Mouse (Mus musculus) skeletal muscle tissue, adult 2 months (tissue): ENCODE results near the gene Mms19.

Experiments
- DNase-seq: peaks from one replicate; pipeline ENCODE4 v3.0.0-alpha.2; 2012; ENCODE audit warnings: low read depth, low spot score

Gene Mms19

DNA sequence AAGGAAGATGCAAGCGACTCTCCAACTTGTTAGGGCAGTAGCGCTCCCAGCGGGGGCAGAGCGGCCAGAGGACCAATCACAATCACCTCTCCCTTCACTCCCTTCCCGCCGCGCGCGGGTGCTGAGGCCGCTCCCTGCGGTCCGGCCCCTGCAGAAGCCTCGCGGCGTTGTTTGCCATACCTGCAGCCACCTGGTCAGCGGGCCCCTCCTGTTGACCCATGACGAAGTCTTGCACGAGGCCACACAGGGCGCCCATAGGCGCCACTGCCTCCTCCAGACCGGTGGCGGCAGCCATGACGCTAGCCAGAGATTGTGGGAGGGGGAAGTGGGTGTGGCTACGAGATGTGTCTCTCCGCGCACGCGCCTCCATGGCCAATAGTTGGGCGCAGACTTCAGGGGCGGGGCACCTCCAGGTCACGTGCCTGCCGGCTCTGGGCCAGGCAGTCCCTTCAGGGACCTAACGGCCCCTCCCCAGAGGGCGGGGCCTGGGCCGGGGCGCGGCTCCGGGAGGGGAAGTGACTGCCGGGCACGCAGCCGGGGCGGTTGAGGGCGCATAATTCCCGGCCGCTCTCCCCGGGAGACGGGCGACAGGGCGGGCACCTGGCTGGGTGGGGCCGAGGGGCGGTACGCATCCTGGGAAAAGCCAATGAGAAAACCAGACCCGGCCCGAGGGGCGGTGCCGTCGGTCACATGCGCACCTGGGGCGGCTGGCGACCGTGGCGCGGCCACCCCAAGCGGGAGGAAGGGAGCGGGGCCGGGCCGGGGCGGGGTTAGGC is at the start of gene Mms19:
Mms19 (minus strand) TSS at position 339 of the 776 bp plus-strand sequence.
- peak; percentile 98 for DNase-seq

GRCm38 (mm10) chr19:42026158-42026557 is 45.2 kb upstream of the Mms19 start:
- DNase-seq, result peak; percentile 73

GRCm38 (mm10) chr19:42022542-42022848 is 41.5 kb upstream of the Mms19 start:
- DNase-seq, result peak; percentile 51

- peak; percentile 40 for DNase-seq
Observed at GRCm38 (mm10) chr19:42021681-42022541, 41.0 kb upstream of the Mms19 start.

- DNase-seq, result no peak
Observed at GRCm38 (mm10) chr19:42019011-42019522, 38.1 kb upstream of the Mms19 start.

GRCm38 (mm10) chr19:42017399-42018247 is 36.7 kb upstream of the Mms19 start:
- peak; percentile 78 for DNase-seq

- peak; percentile 46 for DNase-seq
Observed at GRCm38 (mm10) chr19:42016840-42017239, 35.9 kb upstream of the Mms19 start.

DNA sequence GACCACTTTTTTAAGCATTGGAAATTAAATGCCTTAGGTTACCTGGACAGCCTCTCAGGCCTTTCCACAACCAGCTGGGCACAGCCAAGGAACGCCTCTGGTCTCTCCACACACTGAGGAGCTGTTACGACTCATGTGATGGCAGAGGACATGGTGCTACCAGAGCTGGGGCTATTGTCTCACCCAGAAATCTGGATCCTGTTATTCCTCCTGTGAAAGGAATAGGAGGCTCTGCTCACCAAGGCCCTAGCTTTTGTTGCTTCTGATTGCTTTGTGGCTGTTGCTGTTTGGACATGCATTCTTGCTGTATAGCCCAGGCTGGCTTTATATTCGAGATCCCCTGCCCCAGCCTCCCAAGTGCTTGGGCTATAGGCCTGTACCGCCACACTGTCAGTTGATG is 35.3 kb upstream of the Mms19 start:
- DNase-seq, result no peak

- DNase-seq, result no peak
Observed at GRCm38 (mm10) chr19:42015001-42015400, 34.0 kb upstream of the Mms19 start.

DNA sequence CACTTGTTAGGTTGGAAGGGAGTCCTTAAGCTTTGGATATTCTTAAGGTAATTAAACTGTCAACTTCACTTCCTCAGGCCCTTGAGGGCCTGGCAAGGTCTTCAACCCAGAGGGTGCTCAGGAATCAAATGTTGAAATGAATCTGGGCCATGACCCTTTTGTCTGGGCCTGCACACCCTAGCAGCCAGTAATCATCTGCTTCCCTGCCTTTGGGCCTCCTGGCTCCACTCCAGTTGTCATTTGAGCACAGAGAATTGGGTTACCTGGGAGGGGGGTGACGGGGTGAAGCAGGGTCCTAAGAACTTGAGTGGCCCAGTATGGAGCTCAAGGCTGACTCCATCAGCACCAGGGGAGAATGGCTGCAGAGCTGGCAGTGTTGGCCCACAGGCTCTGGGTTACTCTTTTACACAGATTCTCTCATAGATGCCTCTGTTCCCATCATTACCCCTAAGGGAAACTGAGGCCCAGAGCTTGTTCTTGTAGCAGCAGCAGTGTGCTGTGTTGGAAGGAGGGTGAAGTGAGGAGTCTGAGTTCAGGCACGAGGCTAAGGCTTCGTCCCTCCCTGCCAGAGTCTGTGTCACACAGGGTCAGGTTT is 33.4 kb upstream of the Mms19 start:
- peak; percentile 71 for DNase-seq

- DNase-seq, result no peak
Observed at GRCm38 (mm10) chr19:42011123-42011522, 30.2 kb upstream of the Mms19 start.

DNA sequence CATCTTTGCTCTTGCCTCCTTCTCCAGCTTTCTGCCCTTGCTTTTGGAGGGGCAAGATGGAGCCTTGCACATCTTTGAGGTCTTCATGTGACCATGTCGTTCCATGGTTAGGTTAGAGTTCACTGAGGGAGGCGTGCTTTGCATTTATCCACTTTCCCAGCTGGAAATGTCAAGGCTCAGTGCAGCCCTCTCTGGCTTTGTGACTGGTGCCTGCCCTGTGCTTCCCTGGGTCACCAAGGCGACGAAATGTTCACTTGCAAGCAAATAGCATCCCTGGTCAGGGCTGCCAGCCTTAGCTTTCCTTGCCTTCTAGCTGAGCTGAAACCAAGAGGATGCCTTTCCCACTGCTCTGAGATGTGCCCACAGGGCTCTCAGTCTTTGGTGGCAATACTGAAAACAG is 29.5 kb upstream of the Mms19 start:
- no peak for DNase-seq

DNA sequence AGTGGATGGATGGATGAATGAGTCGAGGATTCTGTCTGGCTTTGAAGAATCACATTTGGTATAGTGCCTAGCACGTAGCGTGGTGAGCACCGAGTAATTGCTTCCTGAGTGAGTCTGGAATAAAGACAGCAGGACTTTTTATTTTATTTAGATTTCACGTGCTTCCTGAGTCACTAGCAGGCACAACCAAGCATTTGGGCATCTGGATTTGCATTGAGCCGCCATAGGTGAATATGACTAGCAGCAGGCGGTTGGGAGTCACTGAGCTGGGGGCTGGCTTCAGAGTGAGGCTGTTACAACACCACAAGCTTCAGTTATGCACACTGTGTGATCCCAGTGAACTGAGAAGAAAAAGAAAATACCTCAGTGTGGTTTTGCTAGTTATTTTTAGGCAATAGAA is 28.1 kb upstream of the Mms19 start:
- no peak for DNase-seq

DNA sequence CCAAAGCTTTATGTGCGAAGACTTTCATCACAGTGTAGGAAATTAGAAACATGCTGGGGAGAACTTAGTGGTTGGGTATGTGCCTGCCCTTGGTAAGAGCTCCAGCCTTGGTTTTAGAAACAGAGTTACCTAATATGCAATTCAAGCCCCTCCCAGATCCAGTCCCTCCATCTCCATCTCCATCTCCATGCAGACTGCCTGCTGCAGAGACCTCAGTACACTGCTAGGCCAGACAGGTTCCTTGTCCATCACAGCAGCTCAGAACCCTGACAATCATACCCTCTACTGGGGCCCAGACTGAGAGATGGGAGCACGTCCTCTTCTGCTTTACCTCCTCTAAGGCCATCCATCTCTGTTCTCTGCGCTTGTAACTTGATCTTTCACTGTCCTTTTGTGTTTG is 27.6 kb upstream of the Mms19 start:
- DNase-seq, result no peak

DNA sequence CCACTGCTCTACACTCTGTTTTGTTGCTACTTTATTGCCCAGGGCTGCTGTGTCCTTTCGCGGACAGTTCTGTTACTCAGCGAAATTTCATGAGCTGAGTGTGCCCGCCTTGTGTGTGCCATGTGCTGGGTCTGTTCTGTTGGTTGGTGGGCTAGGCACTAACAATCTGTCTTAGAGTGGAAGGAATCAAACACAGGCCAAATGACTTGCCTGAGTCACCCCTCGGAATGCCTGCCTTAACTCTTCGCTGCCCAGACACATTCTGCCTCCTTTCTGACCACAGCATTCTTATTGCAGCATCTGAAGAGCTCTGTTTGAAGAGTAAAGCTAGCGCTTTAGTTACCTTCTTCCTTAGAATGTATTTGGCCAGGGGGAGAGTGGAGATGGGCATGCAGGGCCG is 25.6 kb upstream of the Mms19 start:
- no peak for DNase-seq

- DNase-seq, result no peak
Observed at GRCm38 (mm10) chr19:42005616-42006015, 24.7 kb upstream of the Mms19 start.

GRCm38 (mm10) chr19:42004258-42004657 is 23.3 kb upstream of the Mms19 start:
- DNase-seq, result no peak

DNA sequence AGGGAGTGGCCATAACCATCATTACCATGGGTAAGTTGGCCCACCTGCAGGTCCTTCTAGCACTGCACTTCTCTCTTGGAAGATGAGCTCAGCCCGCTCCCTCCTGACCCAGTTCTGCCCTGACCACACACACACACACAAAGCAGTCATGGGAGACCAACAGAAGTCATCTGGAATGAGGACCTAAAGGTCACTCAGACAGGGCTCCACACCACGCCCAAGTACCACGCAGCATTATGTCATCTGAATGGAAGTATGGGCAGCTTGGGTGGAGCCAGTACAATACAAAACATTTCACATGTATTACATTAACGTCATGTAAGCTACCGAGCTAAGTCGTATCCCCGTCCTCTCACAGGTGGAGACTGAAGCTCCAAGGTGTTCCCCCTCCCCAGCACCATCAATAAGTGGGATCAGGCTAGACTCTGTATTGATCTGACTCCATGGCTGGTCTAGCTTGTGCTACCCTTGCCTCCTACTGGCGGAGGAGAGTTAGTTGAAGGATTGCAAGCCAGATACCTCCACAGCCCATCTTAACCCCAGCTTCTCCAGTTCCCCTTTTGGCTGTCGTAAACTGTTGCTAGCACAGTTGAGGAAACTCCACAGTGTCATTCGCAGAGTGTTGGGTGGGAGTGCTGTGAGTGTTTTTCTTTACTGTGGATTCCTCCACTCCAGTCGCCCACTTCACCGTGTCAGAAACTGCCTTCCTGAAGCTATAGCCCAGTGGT is 20.5 kb upstream of the Mms19 start:
- DNase-seq, result no peak

DNA sequence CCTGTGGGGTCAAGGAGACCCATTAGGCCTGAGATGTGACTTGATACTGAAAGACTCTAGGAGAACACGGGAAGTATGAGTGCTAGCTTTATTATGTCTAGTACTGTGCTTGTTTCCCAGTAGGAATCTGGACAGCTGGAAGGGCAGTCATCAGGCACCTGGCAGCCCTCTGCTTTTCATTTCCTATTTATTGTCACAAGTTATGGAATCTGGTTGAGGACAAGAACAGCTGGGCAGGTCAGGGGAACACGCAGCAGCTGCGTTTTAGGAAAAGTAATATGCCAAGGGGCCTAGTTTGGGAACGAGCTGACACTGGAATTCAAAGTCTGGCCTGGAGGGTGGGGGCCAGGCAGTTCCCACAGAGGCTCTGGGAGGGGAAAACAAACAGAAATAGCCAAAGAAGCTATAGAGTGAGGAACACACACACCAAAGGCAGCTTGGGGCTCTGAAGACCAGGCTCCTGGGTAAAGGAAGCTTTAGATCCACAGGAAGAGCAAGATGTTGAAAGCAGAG is 19.5 kb upstream of the Mms19 start:
- no peak for DNase-seq

- DNase-seq, result no peak
Observed at GRCm38 (mm10) chr19:41999688-42000283, 18.8 kb upstream of the Mms19 start.
